Mouse (Mus musculus) Muller cell, postnatal 12 days (primary cell): ENCODE results near the gene Sltm.
"Not testable (repeated sequence)": the region's sequence is repeated elsewhere in the genome, so short reads cannot be mapped to it uniquely, and the experiment has no call there.

Source experiments
- DNase-seq: peaks from one replicate; pipeline ENCODE4 v3.0.0-alpha.2; 2015; ENCODE audit errors: inconsistent ontology term

Sltm gene

GRCm38 (mm10) chr9:70551524-70551923, 9.0 kb downstream of the Sltm start:
- no peak for DNase-seq

- not testable (repeated sequence) for DNase-seq
Measured at GRCm38 (mm10) chr9:70552233-70552632, 9.7 kb downstream of the Sltm start.

GRCm38 (mm10) chr9:70555431-70555830, 12.9 kb downstream of the Sltm start:
- DNase-seq: no peak

GRCm38 (mm10) chr9:70556796-70557195, 14.2 kb downstream of the Sltm start:
- no peak for DNase-seq

- DNase-seq: no peak
Measured at GRCm38 (mm10) chr9:70562825-70563224, 20.3 kb downstream of the Sltm start.

GRCm38 (mm10) chr9:70567651-70568050, 25.1 kb downstream of the Sltm start:
- DNase-seq: no peak

- DNase-seq: no peak
Measured at GRCm38 (mm10) chr9:70570351-70570750, 27.8 kb downstream of the Sltm start.

- no peak for DNase-seq
Measured at GRCm38 (mm10) chr9:70578123-70578522, 35.6 kb downstream of the Sltm start.

GRCm38 (mm10) chr9:70580956-70581355, 38.4 kb downstream of the Sltm start:
- no peak for DNase-seq

- DNase-seq: no peak
Measured at GRCm38 (mm10) chr9:70584641-70585040, 42.1 kb downstream of the Sltm start.

GRCm38 (mm10) chr9:70585172-70585571, 42.6 kb downstream of the Sltm start:
- no peak for DNase-seq

GRCm38 (mm10) chr9:70587171-70587570, 44.6 kb downstream of the Sltm start:
- DNase-seq: no peak

- no peak for DNase-seq
Measured at GRCm38 (mm10) chr9:70590775-70591174, 48.2 kb downstream of the Sltm start.

GRCm38 (mm10) chr9:70591486-70591885, 48.9 kb downstream of the Sltm start:
- no peak for DNase-seq

- DNase-seq: no peak
Measured at GRCm38 (mm10) chr9:70598271-70598670, 55.7 kb downstream of the Sltm start.

GRCm38 (mm10) chr9:70602186-70602845, 59.8 kb downstream of the Sltm start:
- no peak for DNase-seq

- no peak for DNase-seq
Measured at GRCm38 (mm10) chr9:70611026-70611673, 68.6 kb downstream of the Sltm start.

- DNase-seq: no peak
Measured at GRCm38 (mm10) chr9:70629711-70630110, 87.2 kb downstream of the Sltm start.

GRCm38 (mm10) chr9:70631665-70632064, 89.1 kb downstream of the Sltm start:
- DNase-seq: peak; percentile 90

GRCm38 (mm10) chr9:70636748-70637147, 94.2 kb downstream of the Sltm start:
- no peak for DNase-seq
